Mouse (Mus musculus) small intestine, adult 2 months (tissue): ENCODE data around the gene Atf1. TPM values are rescaled to one million over a fixed set of nuclear protein-coding genes. Genes with fewer than 3 reads are reported as not detected.
A peak's percentile ranks its signal among the peaks of the same experiment; 100 is the strongest.
"Not testable (repeated sequence)": the region's sequence is repeated elsewhere in the genome, so short reads cannot be mapped to it uniquely, and the experiment has no call there.

ENCODE experiments used
- H3K27ac ChIP-seq: fragments of 200-500 bp; 2 replicates; pipeline ENCODE4 v1.5.1; 2012; ENCODE audit warnings: low read depth, low read length, control low read depth, inconsistent platforms; ENCODE audit not compliant: insufficient read depth
- H3K27me3 ChIP-seq: fragments of 200-500 bp; 2 replicates; pipeline ENCODE4 v1.6.1; 2012; ENCODE audit warnings: mild to moderate bottlenecking, moderate library complexity, low read length, inconsistent platforms; ENCODE audit not compliant: control insufficient read depth, insufficient read depth
- H3K36me3 ChIP-seq: fragments of 200-500 bp; 2 replicates; pipeline ENCODE4 v1.6.1; 2012; ENCODE audit warnings: mild to moderate bottlenecking, low read length, control low read depth, inconsistent platforms; ENCODE audit not compliant: control insufficient read depth, insufficient read depth
- H3K4me1 ChIP-seq: fragments of 200-500 bp; 2 replicates; pipeline ENCODE4 v1.6.1; 2012; ENCODE audit warnings: low read length, inconsistent platforms, mixed read lengths; ENCODE audit not compliant: control insufficient read depth, insufficient read depth, insufficient read length
- H3K4me3 ChIP-seq: fragments of 200-500 bp; 2 replicates; pipeline ENCODE4 v1.5.1; 2012; ENCODE audit warnings: low read depth, mild to moderate bottlenecking, control low read depth, inconsistent platforms, low read length, moderate library complexity
- CTCF ChIP-seq: fragments of 200-500 bp; IDR thresholded peaks from 2 replicates; pipeline ENCODE4 v1.5.1; 2012; ENCODE audit warnings: low read depth, mild to moderate bottlenecking, control low read depth, inconsistent platforms, low read length, moderate library complexity, mixed read lengths; ENCODE audit not compliant: insufficient replicate concordance, insufficient read length; ENCODE audit errors: extremely low read depth
- POLR2A ChIP-seq: fragments of 200-500 bp; IDR thresholded peaks from 2 replicates; pipeline ENCODE4 v1.6.1; 2012; ENCODE audit warnings: low read depth, mild to moderate bottlenecking, control low read depth, inconsistent platforms, low read length, moderate library complexity
- WGBS: fragments of 180-500 bp; shearing (Covaris S2); methylation state at CpG from one replicate; pipeline ENCODE4 v1.1.7; 2018; 5-methylcytosine and 5-hydroxymethylcytosine counted together
- polyA plus RNA-seq: library from polyadenylated mRNA; depleted of rRNA; stranded (reverse); fragments of >200 nt; gene quantifications from 2 replicates; pipeline ENCODE4 v1.2.3, GENCODE M21; 2012

Atf1 gene
- polyA plus RNA-seq, 1 experiment: 41.8 TPM

DNA sequence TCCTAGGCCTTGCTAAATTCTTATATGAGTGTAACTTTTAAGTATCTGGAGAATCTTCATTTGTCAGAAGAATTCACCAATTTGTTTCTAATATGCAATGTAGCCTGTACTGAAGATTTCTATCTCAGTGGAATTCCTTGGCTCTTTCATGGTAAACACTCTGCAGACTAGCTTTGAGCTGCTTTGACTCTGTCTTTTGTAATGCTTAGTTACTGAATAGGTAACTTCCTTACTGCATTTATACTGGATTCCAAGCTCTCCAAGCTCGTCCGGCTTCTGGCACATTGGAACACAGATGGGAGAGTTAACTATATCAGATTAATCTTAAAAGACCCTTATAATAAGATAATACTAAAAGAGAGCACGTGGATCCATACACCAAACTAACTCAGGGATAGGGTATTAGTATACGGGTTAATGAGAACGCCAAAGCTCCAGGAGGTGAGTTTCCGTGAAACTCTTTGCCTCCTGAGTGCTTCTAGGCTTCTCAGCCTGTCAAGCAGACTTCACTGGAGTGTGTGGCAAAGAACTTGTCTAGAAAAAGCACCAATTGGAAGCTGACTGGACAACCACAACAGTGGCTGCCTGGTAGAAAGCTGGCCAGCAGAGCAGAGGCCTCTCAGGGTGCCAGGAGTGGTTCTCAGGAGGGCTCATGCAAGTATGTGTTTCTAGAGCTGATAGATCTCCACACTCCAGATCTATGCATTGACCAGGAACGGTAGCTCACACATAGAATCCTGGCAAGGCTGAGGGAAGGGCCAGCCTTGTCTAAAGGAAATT lies 31.2 kb downstream of the Atf1 start:
- WGBS: 92% methylated on average over 7 of the region's 7 CpGs
- Histone ChIP-seq H3K27ac (no peak overlapping the region), H3K4me1 (no peaks in the 10 kb centered on the region), H3K36me3 (peaks cover 53% of the 10 kb centered on the region), H3K4me3 (no peak overlapping the region), H3K27me3 (no peaks in the 10 kb centered on the region)
- TF ChIP-seq POLR2A (no peak), CTCF (no peak)

- WGBS: 88% methylated on average over 7 of the region's 7 CpGs
- not testable (repeated sequence) for H3K27me3 ChIP-seq, H3K4me1 ChIP-seq, H3K4me3 ChIP-seq, H3K27ac ChIP-seq
- peaks cover 42% of the 10 kb centered on the region for H3K36me3 ChIP-seq
Measured at GRCm38 (mm10) chr15:100260351-100260750, 32.7 kb downstream of the Atf1 start.

DNA sequence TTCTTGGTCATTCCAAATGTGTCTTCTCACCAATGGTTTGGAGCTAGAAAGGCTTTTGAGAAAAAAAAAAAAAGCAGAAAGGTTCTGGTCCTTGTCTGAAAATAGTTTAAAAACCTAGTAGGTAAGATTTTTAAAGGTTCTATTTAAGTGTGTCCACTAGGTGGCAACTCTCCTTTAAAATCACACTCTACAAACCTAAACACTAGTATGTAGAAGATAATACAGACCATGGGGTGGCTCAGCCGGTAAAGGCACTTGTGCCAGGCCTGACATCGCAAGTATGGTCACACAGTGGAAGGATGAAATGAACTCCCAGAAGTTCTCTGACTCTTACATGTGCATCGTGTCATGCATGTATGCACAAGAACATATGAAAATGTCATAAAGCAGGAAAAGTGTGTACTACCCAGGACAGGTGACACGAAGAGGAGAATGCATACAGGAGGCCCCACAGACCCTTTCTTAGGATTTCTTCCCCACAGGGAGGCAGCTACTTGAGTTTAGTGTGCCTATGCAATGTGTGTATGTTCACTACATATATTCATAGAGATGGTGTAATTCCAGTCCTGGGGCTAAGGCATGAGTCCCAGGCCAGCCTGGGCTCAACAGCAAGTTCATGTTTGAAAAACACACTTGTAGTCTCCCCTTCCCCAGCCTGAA lies 35.8 kb downstream of the Atf1 start:
- TF ChIP-seq CTCF: peak; percentile 44; the same call in 1 of the 2 replicates
- no peak for TF ChIP-seq POLR2A
- WGBS: 39% methylated on average over 4 of the region's 4 CpGs
- H3K27ac ChIP-seq: no peak overlapping the region
- H3K27me3 ChIP-seq: no peaks in the 10 kb centered on the region
- no peaks in the 10 kb centered on the region for H3K4me1 ChIP-seq
- no peak overlapping the region for H3K4me3 ChIP-seq
- peaks cover 19% of the 10 kb centered on the region for H3K36me3 ChIP-seq

- WGBS: 74% methylated on average over 4 of the region's 5 CpGs
- Histone ChIP-seq H3K4me3 (no peak overlapping the region), H3K4me1 (no peaks in the 10 kb centered on the region), H3K27me3 (no peaks in the 10 kb centered on the region), H3K36me3 (peaks cover 7% of the 10 kb centered on the region), H3K27ac (no peak overlapping the region)
- no peak for TF ChIP-seq POLR2A
- TF ChIP-seq CTCF: no peak
Measured at GRCm38 (mm10) chr15:100265586-100266325, 38.1 kb downstream of the Atf1 start.

- WGBS: 92% methylated on average over 2 of the region's 2 CpGs
- Histone ChIP-seq H3K27ac (no peak overlapping the region), H3K4me3 (no peak overlapping the region), H3K27me3 (no peaks in the 10 kb centered on the region), H3K4me1 (no peaks in the 10 kb centered on the region), H3K36me3 (no peaks in the 10 kb centered on the region)
- no peak for TF ChIP-seq POLR2A
- TF ChIP-seq CTCF: no peak
Measured at GRCm38 (mm10) chr15:100268916-100269315, 41.3 kb downstream of the Atf1 start.

GRCm38 (mm10) chr15:100269776-100270175 lies 42.2 kb downstream of the Atf1 start:
- no peaks in the 10 kb centered on the region for H3K36me3 ChIP-seq
- no peak for TF ChIP-seq CTCF
- TF ChIP-seq POLR2A: no peak
- H3K27me3 ChIP-seq: no peaks in the 10 kb centered on the region
- WGBS: 34% methylated on average over 9 of the region's 9 CpGs
- no peaks in the 10 kb centered on the region for H3K4me1 ChIP-seq
- H3K27ac ChIP-seq: no peak overlapping the region
- H3K4me3 ChIP-seq: no peak overlapping the region

DNA sequence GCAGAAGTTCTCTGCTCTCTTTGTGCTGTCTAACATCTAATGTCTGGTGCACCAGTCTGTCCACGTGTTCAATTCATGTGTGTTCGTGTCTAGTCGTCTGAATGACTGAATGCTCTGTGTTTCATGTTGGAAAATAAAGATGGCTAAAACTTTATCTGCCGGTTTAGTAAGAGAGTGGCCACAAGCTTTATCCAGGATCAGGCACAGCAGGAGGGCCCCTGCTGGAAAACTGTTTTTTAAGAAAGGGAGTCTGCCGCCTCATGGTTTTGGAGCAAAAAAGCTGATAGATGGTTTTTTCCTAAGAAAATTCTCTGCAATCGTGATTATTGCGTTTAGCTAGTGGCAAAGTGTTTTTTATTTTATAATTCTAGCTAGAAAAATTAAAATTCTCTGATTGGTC lies 43.0 kb downstream of the Atf1 start:
- H3K4me3 ChIP-seq, H3K27me3 ChIP-seq, H3K4me1 ChIP-seq, H3K36me3 ChIP-seq, H3K27ac ChIP-seq: not testable (repeated sequence)
- WGBS: 71% methylated on average over 7 of the region's 7 CpGs
